ENCODE assay signal across 14 mouse cellular contexts in genomic region chr11:63124316-63124715, GRCm38 (mm10). TPM values are rescaled to one million over a fixed set of nuclear protein-coding genes. Genes with fewer than 3 reads are reported as not detected.
DNase-seq lines count a peak whose midpoint lies in the region; ATAC-seq and TF ChIP-seq lines count a peak whose summit lies in the region.
"Had no signal": no experiment of that assay in that cellular context is flagged by ENCODE, and none has a peak within 500 bp of the region (broad histone marks: within the 10 kb centered on the region; RNA-seq: fewer than 3 reads in every experiment).

No protein-coding gene starts in this region.

- H3K4me2 ChIP-seq in forebrain, embryonic 15.5 days (replicated peaks) = no peak overlapping the region
- H3K4me2 ChIP-seq in kidney, embryonic 14.5 days (replicated peaks; ENCODE audit: low read depth, low read length) = no peak overlapping the region
- H3K4me2 ChIP-seq: hindbrain, embryonic 14.5 days; midbrain, embryonic 12.5 days had no signal

- H3K9ac ChIP-seq in forebrain, embryonic 15.5 days (replicated peaks) = no peak overlapping the region
- no peak overlapping the region for H3K9ac ChIP-seq in kidney, embryonic 14.5 days (ENCODE audit: low read depth, low read length)
- H3K9ac ChIP-seq: hindbrain, embryonic 14.5 days; midbrain, embryonic 12.5 days had no signal

- no peak for TF ChIP-seq CTCF in thymus, adult 2 months (IDR thresholded peaks at IDR 0.05; ENCODE audit: borderline replicate concordance, control insufficient read depth, extremely low read depth, insufficient read depth, low read length, poor library complexity)

- peak; percentile 26 for DNase-seq in forebrain, embryonic 10.5 days (ENCODE audit: extremely low spot score, low spot score)
- no peak for DNase-seq in kidney, postnatal 10 days
- peak; percentile 20 for DNase-seq in thymus, postnatal 4 days
- no peak for DNase-seq in thymus, adult 2 months
- DNase-seq in yolk sac, embryonic 10.5 days (ENCODE audit: low spot score) = peak; percentile 33
- no peak for DNase-seq in right cerebral cortex, postnatal 25 days
- DNase-seq: cerebellum, adult 9-11 months; gastrocnemius, postnatal 10 days; thymus, postnatal 36 days had no signal

- no peak for TF ChIP-seq POLR2A in thymus, adult 2 months (IDR thresholded peaks at IDR 0.05; ENCODE audit: control insufficient read depth, extremely low read depth, insufficient read depth, low read length, poor library complexity)

- no peaks in the 10 kb centered on the region for H3K9me3 ChIP-seq in forebrain, embryonic 10.5 days
- H3K9me3 ChIP-seq in forebrain, embryonic 15.5 days = no peaks in the 10 kb centered on the region
- H3K9me3 ChIP-seq in kidney, embryonic 14.5 days (ENCODE audit: control insufficient read depth, low read length) = no peaks in the 10 kb centered on the region
- H3K9me3 ChIP-seq: midbrain, embryonic 12.5 days had no signal

- peaks cover 35% of the 10 kb centered on the region for H3K4me1 ChIP-seq in forebrain, embryonic 10.5 days
- no peaks in the 10 kb centered on the region for H3K4me1 ChIP-seq in forebrain, embryonic 15.5 days
- no peaks in the 10 kb centered on the region for H3K4me1 ChIP-seq in kidney, embryonic 14.5 days (ENCODE audit: control insufficient read depth, insufficient read depth, low read length)
- no peaks in the 10 kb centered on the region for H3K4me1 ChIP-seq in thymus, adult 2 months (replicated peaks; ENCODE audit: control insufficient read depth, insufficient read depth, low read length)
- H3K4me1 ChIP-seq: midbrain, embryonic 12.5 days had no signal

- no peak overlapping the region for H3K4me3 ChIP-seq in forebrain, embryonic 10.5 days
- no peak overlapping the region for H3K4me3 ChIP-seq in forebrain, embryonic 15.5 days
- H3K4me3 ChIP-seq in kidney, embryonic 14.5 days (ENCODE audit: low read length) = no peak overlapping the region
- no peak overlapping the region for H3K4me3 ChIP-seq in thymus, adult 2 months (ENCODE audit: control insufficient read depth, insufficient read depth, low read length)
- H3K4me3 ChIP-seq: erythroblast, embryonic 14.5 days; midbrain, embryonic 12.5 days had no signal

- H3K36me3 ChIP-seq in forebrain, embryonic 10.5 days (replicated peaks) = no peaks in the 10 kb centered on the region
- no peaks in the 10 kb centered on the region for H3K36me3 ChIP-seq in forebrain, embryonic 15.5 days
- H3K36me3 ChIP-seq in kidney, embryonic 14.5 days (ENCODE audit: control insufficient read depth, insufficient read depth, low read length) = no peaks in the 10 kb centered on the region
- no peaks in the 10 kb centered on the region for H3K36me3 ChIP-seq in thymus, adult 2 months (ENCODE audit: control insufficient read depth, insufficient read depth, low read length)
- H3K36me3 ChIP-seq: midbrain, embryonic 12.5 days had no signal

- peak overlapping the region; percentile 17; the same call in 1 of the 2 replicates for H3K27ac ChIP-seq in forebrain, embryonic 10.5 days
- no peak overlapping the region for H3K27ac ChIP-seq in forebrain, embryonic 15.5 days (replicated peaks)
- H3K27ac ChIP-seq in kidney, embryonic 14.5 days (ENCODE audit: low read depth, low read length) = no peak overlapping the region
- H3K27ac ChIP-seq in thymus, adult 2 months (ENCODE audit: control insufficient read depth, insufficient read depth, low read length) = no peak overlapping the region
- H3K27ac ChIP-seq: hindbrain, embryonic 14.5 days; midbrain, embryonic 12.5 days had no signal

- 5% methylated on average over 4 of the region's 4 CpGs for WGBS in forebrain, embryonic 10.5 days
- WGBS in forebrain, embryonic 15.5 days = 11% methylated on average over 4 of the region's 4 CpGs
- 4% methylated on average over 4 of the region's 4 CpGs for WGBS in kidney, embryonic 14.5 days
- WGBS in thymus, adult 2 months = 63% methylated on average over 4 of the region's 4 CpGs

- no peak for ATAC-seq in forebrain, embryonic 15.5 days (replicated peaks)
- 0 out of 2 replicates have a peak, but pooled peaks have one; percentile 9 for ATAC-seq in kidney, embryonic 14.5 days (ENCODE audit: low FRiP score, low TSS enrichment)

- H3K27me3 ChIP-seq in forebrain, embryonic 10.5 days (ENCODE audit: poor library complexity, severe bottlenecking) = peaks cover 38% of the 10 kb centered on the region
- H3K27me3 ChIP-seq in forebrain, embryonic 15.5 days = peaks cover 6% of the 10 kb centered on the region
- no peaks in the 10 kb centered on the region for H3K27me3 ChIP-seq in kidney, embryonic 14.5 days (ENCODE audit: control insufficient read depth, insufficient read depth, low read length)
- peaks cover 2% of the 10 kb centered on the region; the same call in 1 of the 2 replicates for H3K27me3 ChIP-seq in thymus, adult 2 months (ENCODE audit: control insufficient read depth, insufficient read depth, low read length)

RNA-seq across cellular contexts. Expression of gene Pmp22, which starts 4.5 kb away (rescaled TPM):
- polyA plus RNA-seq in forebrain, embryonic 10.5 days (2016; fragmentation: Nextera tagmentation; extraction: Ambion mirVana) = 12.9 and 15.6 TPM in 2 replicates
- polyA plus RNA-seq in forebrain, embryonic 15.5 days (2015; fragmentation: Nextera tagmentation; extraction: Ambion mirVana) = 25.5 and 26.5 TPM in 2 replicates
- polyA plus RNA-seq in kidney, embryonic 14.5 days (2014; fragmentation: Nextera tagmentation; extraction: Ambion mirVana) = 59.6 and 68.1 TPM in 2 replicates
- polyA plus RNA-seq in thymus, adult 2 months (2012; rRNA removed) = 24.2 and 27.3 TPM in 2 replicates

Comparison
In these comparisons a context has a peak if more than half of its experiments do, and no peak if none do; other contexts are left out.
1. DNase-seq: peak in forebrain, embryonic 10.5 days (single experiment), thymus, postnatal 4 days (single experiment) and yolk sac, embryonic 10.5 days (single experiment); none in kidney, postnatal 10 days (single experiment), thymus, adult 2 months (single experiment) and right cerebral cortex, postnatal 25 days (single experiment).